Mouse (Mus musculus) G1E (cell line): Measurements from ENCODE around the gene Atxn1l. TPM values are rescaled to one million over a fixed set of nuclear protein-coding genes. Genes with fewer than 3 reads are reported as not detected.

ENCODE experiments used
- ATAC-seq: 2 replicates; pipeline ENCODE4 v1.8.0; 2016; ENCODE audit warnings: mild to moderate bottlenecking; ENCODE audit not compliant: insufficient number of reproducible peaks, poor library complexity, low FRiP score, severe bottlenecking; ENCODE audit errors: extremely low read depth
- DNase-seq: peaks from one replicate; pipeline ENCODE4 v3.0.0; 2012; ENCODE audit warnings: low spot score
- H3K27me3 ChIP-seq: 2 replicates; pipeline ENCODE4 v1.6.1; 2012; ENCODE audit warnings: mild to moderate bottlenecking, low read length, inconsistent platforms; ENCODE audit not compliant: insufficient read depth
- H3K36me3 ChIP-seq: replicated peaks from 2 replicates; pipeline ENCODE3; 2012; ENCODE audit warnings: mild to moderate bottlenecking, inconsistent platforms
- H3K4me1 ChIP-seq: 2 replicates; pipeline ENCODE4 v1.6.1; 2012; ENCODE audit warnings: low read depth, low read length, inconsistent platforms, mixed read lengths; ENCODE audit not compliant: insufficient read depth
- H3K4me3 ChIP-seq: 2 replicates; pipeline ENCODE4 v1.5.1; 2012; ENCODE audit warnings: low read depth, mild to moderate bottlenecking, inconsistent platforms, low read length, moderate library complexity, mixed read lengths
- H3K9me3 ChIP-seq: replicated peaks from 2 replicates; pipeline ENCODE4 v1.6.1; 2012; ENCODE audit warnings: inconsistent platforms
- CTCF ChIP-seq: IDR thresholded peaks from 2 replicates; pipeline ENCODE4 v1.5.1; 2012; ENCODE audit warnings: low read depth, low read length, inconsistent platforms, mixed read lengths
- GATA1 ChIP-seq: IDR thresholded peaks from 2 replicates; pipeline ENCODE4 v1.6.1; 2012; ENCODE audit warnings: borderline replicate concordance, low read length, inconsistent platforms, mixed read lengths
- GATA2 ChIP-seq: IDR thresholded peaks from 2 replicates; pipeline ENCODE4 v1.6.1; 2012; ENCODE audit warnings: low read depth, low read length, inconsistent platforms, borderline replicate concordance
- POLR2AphosphoS5 ChIP-seq: IDR thresholded peaks from 2 replicates; pipeline ENCODE4 v1.6.1; 2012; ENCODE audit warnings: low read depth, low read length, inconsistent platforms; ENCODE audit not compliant: insufficient replicate concordance
- TAL1 ChIP-seq: conservative IDR thresholded peaks from 2 replicates; pipeline ENCODE4 v1.6.1; 2012; ENCODE audit warnings: low read depth, low read length, inconsistent platforms, mixed read lengths
- polyA plus RNA-seq: library from polyadenylated mRNA; stranded (reverse); fragments of >175 nt; gene quantifications from 2 replicates; pipeline ENCODE4 v1.2.3, GENCODE M21; 2012
- total RNA-seq, 2 experiments: library from RNA; stranded (forward) in 1 of 2; stranded (reverse) in 1 of 2; fragments of 200-1000 nt in 1 of 2; fragments of >200 nt in 1 of 2; fragmentation: Nextera tagmentation in 1 of 2; gene quantifications; 2 replicates each; pipeline ENCODE4 v1.2.3; 2014 to 2017

The Atxn1l gene
- total and polyA plus RNA-seq, 3 experiments, result 20.7 to 36.8 (median 29.5) TPM

DNA sequence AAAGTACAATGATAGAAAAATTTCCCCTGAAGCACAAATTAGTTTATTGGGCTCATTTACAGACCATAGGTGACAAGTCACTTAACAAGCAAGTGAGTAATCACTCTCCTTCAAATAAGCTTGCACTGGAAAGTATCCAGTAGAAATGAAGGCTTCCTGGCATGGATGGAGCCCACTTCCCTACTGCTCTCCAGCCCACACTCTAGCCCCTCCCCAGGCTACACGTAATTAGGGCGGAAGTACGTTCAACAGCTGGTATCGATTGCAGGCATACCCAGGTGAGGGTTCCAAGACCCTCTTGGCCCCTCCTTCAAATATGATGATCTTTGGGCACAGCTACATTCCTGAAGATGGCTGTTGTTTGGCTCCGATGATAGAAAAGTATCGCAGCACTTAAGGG lies 43.4 kb downstream of the Atxn1l start:
- DNase-seq, result no peak
- TF ChIP-seq GATA2, result no peak
- TF ChIP-seq POLR2AphosphoS5, result no peak
- no peak for TF ChIP-seq GATA1
- H3K9me3 ChIP-seq, result no peaks in the 10 kb centered on the region
- ATAC-seq, result no peak
- H3K27me3 ChIP-seq, result peaks cover 5% of the 10 kb centered on the region; the same call in 1 of the 2 replicates
- H3K4me1 ChIP-seq, result peaks cover 32% of the 10 kb centered on the region
- peaks cover 21% of the 10 kb centered on the region for H3K36me3 ChIP-seq
- no peak overlapping the region; the same call in 1 of the 2 replicates for H3K4me3 ChIP-seq

DNA sequence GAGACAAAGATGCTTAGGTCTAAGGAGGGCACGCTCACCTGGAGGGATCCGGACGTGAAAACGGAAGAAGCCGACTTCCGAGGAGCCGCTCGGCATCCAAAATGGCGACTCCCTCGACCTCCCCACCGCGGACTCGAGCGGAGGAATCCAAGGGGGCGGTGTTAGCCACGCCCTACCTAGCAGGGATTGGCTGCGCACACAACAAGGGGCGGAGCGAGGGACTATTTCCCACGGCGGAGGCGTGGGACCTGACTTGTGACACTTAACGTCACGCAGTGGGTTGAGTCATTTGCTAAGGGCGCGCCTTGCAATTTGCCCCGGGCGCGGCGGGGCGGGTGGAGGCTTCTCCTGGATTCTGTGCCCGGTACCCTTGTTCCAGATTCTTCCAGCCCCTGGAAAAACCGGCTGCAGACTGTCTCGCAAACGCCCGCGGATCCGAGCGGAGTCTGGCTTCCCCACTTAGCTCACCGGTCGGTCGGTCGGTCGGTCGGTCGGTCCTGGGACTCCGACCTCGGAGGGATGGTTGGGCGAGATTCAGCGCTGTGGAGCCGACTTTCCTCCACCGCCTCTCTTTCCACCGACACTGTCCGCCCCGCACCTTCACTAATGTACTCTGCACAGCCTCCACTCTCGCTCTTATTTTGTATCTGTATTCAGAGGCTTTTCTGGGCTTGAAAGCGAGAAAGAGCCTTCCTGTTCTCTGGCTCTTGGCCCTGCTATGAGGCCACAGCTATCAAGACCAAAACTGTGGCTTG lies 44.2 kb downstream of the Atxn1l start, which contains the start of gene Ist1:
Ist1 (minus strand) TSS at position 115 of the 755 bp plus-strand sequence.
- TF ChIP-seq CTCF (no peak), TAL1 (no peak), GATA2 (no peak), POLR2AphosphoS5 (no peak), GATA1 (no peak)
- H3K36me3 ChIP-seq, result peaks cover 23% of the 10 kb centered on the region

DNA sequence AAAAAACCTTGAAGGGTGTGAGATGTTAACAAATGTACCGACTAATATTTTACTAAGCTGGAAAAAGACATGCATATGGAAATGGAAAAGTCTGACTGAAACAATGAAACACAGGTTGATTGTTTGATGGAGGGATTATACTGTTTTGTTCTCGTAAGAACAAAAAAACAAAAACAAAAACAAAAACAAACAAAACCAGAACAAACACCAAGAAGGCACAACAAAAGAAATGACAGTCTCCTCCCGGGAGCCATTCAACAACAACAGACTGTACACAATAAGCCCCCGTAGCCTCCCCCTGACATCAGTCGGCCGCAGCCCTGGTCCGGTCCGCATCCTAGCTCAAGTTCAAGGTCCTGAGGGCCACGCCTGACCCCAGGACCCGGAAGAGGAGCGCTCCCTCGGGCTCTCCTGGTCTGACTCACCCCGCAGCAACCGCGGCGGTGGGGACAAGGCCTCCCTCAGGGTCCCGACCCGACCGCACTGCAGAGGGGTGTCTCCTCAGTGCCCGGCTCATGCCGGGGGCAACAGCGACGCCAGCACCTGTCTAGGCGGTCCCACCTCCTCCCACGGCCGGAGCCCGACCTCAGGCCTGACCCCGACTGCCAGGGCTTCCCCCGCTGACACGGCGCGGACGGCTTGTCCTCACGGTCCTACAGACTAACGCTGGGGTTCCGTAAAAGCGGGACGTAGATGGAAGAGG lies 44.9 kb downstream of the Atxn1l start:
- Histone ChIP-seq H3K27me3 (no peaks in the 10 kb centered on the region), H3K9me3 (no peaks in the 10 kb centered on the region), H3K4me3 (peak overlapping the region; percentile 98), H3K4me1 (peaks cover 34% of the 10 kb centered on the region), H3K36me3 (peaks cover 28% of the 10 kb centered on the region)
- TF ChIP-seq TAL1, result no peak
- no peak for TF ChIP-seq CTCF
- TF ChIP-seq GATA2, result no peak
- TF ChIP-seq GATA1, result no peak
- no peak for TF ChIP-seq POLR2AphosphoS5
- ATAC-seq (no peak), DNase-seq (peak; percentile 53)

More for the DNA sequence above, 44.2 kb downstream of the Atxn1l start, which contains the start of gene Ist1:
- Histone ChIP-seq H3K9me3 (no peaks in the 10 kb centered on the region), H3K4me1 (peaks cover 32% of the 10 kb centered on the region), H3K27me3 (peaks cover 5% of the 10 kb centered on the region; the same call in 1 of the 2 replicates), H3K4me3 (peak within 1 kb of the TSS; percentile 98)
- DNase-seq, result peak; percentile 89
- peak; percentile 95 for ATAC-seq

DNA sequence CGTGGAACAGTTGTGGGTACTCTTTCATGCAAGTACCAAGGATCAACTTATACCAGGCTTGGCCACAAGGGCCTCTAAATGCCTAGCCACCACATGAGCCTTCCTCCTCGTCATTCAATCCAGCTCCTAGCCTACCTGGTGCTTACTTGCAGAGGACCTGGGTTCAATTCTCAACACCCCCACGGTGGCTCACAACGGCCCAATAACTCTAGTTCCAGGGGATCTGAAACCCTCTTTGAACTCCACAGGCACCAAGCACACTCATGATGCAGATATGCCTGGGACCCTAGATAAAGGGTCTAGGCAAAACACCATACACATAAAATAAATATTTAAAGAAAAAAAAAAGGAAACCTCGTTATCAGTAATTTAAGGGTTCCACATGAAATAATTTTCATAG lies 45.8 kb downstream of the Atxn1l start:
- Histone ChIP-seq H3K27me3 (no peaks in the 10 kb centered on the region), H3K9me3 (no peaks in the 10 kb centered on the region), H3K4me3 (peak overlapping the region; percentile 98; the same call in 1 of the 2 replicates), H3K4me1 (peaks cover 40% of the 10 kb centered on the region), H3K36me3 (peaks cover 34% of the 10 kb centered on the region)
- DNase-seq (no peak), ATAC-seq (0 out of 2 replicates have a peak, but pooled peaks have one; percentile 17)
- 0 out of 2 replicates have a peak, but pooled peaks have one; percentile 13 for TF ChIP-seq CTCF
- TF ChIP-seq GATA2, result no peak
- TF ChIP-seq GATA1, result no peak

DNA sequence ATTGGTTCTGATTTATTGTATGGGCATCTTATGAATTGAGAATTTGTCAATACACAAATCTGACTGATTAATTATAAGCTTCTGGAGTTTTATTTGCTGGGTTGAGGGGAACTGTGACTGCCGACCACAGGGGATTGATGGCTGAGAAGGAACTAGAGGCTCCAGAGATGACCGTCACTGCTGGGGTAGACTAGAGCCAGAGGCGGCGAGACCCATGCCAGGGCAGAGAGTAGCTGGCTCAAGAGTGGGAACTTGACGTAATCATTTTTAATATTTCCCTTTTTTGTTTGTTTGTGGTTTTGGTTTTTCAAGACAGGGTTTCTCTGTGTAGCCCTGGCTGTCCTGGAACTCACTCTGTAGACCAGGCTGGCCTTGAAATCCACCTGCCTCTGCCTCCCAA lies 50.3 kb downstream of the Atxn1l start:
- Histone ChIP-seq H3K4me1 (peaks cover 35% of the 10 kb centered on the region), H3K9me3 (no peaks in the 10 kb centered on the region), H3K27me3 (no peaks in the 10 kb centered on the region), H3K36me3 (peaks cover 69% of the 10 kb centered on the region), H3K4me3 (no peak overlapping the region)
- DNase-seq, result no peak
- ATAC-seq, result no peak
- TF ChIP-seq CTCF, result no peak
- no peak for TF ChIP-seq GATA1
- no peak for TF ChIP-seq GATA2
- no peak for TF ChIP-seq TAL1
- TF ChIP-seq POLR2AphosphoS5, result no peak

DNA sequence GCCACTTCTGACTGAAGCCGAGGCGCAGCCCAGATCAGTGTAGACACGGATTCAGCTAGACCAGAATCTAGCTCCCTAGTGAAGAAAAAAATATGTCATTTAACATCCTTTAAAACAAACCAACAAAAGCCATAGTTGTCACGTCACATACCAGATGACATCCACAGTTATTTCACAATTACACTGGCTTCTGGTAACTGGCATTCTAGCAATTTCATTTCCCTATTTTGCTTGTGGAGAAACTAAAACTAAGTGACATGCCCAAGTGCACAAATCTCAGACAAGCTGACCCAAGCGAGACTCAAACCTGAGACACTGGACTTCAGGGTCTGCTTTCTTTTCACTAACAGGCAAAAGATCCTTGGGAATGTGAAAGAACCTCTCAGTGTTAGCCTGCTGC lies 55.4 kb downstream of the Atxn1l start:
- Histone ChIP-seq H3K4me3 (no peak overlapping the region), H3K4me1 (peaks cover 6% of the 10 kb centered on the region; the same call in 1 of the 2 replicates), H3K27me3 (no peaks in the 10 kb centered on the region), H3K36me3 (peaks cover 85% of the 10 kb centered on the region), H3K9me3 (no peaks in the 10 kb centered on the region)
- DNase-seq, result no peak
- TF ChIP-seq GATA2 (no peak), CTCF (no peak), POLR2AphosphoS5 (no peak), TAL1 (no peak), GATA1 (no peak)
- ATAC-seq, result no peak
